Mouse (Mus musculus): ENCODE data around the gene Pou1f1.

DNA sequence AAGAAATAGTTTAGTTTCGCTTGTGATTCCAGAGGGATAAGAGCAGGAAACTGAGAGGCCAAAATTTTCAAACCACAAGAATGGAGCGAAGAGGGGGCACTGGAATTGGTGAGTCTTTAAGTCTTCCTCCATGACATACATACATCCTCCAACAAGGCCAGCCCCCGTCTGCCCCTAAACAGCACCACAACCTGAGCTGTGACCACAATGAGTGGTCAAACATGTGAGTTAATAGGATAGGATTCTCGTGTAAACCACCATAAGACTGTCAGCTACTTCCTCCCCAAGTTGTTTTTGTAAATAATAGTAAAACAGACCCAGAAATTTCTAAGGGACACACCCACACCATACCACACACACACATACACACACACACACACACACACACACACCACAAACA is 48.5 kb downstream of the Pou1f1 start:
- TF ChIP-seq CTCF (IDR thresholded peaks at IDR 0.05; ENCODE audit: control insufficient read depth, insufficient read depth, insufficient replicate concordance, low read depth, low read length) (no peak), POLR2A (IDR thresholded peaks at IDR 0.05; ENCODE audit: control insufficient read depth, low read depth, low read length) (no peak)
